Mouse (Mus musculus) mouse trophoblast stem cell (cell line): ENCODE measurements around the gene Olfr665.
"Not testable (repeated sequence)": the region's sequence is repeated elsewhere in the genome, so short reads cannot be mapped to it uniquely, and the experiment has no call there.

Experiments used
- in situ Hi-C, 2 experiments: fragments of 300-500 bp; cut with MseI, MboI; formaldehyde crosslinking; loops; 2 replicates in 1 of 2; 3 replicates in 1 of 2; pipeline ENCODE4 v1.15.1; 2025

Olfr665 gene

DNA sequence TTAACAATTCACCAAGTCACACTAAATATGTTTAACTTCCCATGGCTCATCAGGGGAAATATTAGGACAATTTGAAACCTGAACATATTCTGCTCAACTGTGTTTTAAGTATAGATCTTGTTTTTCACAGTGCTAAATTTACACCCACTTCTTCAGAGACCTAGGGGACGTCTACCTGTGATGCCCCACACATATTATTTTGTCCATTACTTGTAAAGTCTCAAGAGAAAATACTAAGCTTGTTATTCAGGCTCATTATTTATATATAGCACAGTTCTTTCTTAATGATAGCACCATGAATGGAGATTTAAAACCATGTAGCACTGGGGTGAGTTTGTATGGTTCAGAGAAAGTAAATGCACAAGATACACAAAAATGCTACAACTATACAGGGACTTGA lies at the start of gene Olfr665:
TSS of gene Olfr665 (plus strand) at position 301 of the 400 bp plus-strand sequence.
- in situ Hi-C loops: no loop called here

DNA sequence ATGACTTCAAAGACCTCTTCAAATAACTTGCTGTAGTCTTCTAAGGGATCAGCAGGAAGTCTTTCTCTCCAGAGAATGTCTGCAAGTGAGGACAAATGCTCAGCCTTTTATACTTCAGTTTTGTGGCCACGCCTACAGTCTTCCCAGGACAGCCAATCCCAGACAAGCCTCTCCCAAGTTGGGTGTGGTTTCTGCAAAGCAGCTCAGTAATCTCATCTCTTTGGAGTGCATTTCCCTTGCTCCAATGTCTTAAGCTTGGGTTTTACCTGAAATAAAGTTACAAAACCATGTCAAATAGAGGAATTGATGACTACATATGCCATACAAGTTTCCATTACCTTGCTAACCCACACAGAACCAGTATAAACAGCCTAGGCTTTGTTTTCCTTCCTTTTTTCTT lies 35.3 kb upstream of the Olfr665 start, which contains the start of gene Usp17lb:
TSS of gene Usp17lb (minus strand) at position 101 of the 400 bp plus-strand sequence.
- in situ Hi-C loops: no loop called here

DNA sequence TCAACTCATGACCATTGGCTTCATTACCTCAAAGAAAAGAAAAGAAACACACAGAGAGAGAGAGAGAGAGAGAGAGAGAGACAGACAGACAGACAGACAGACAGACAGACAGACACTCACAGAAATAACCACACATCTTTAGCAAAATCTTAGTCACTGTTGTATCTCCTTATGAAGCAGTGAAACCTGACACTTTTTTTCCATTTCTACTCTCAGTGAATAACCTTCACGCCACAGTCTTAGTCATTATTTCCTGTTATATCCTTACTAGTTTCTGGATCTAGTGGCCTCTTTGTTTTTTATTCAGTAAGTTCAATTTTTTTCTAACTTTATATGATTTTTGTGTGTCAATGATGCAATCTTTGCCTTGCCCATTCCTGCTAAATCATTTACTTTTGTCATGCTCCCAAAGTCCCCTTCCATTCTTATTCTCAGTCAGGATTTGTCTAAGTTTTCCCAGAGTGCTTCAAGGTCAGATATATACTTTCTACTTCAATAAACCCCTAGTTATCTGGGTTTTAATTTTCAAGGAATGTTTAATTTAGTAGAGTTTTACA lies 34.0 kb upstream of the Olfr665 start:
- in situ Hi-C loops: no loop called here

DNA sequence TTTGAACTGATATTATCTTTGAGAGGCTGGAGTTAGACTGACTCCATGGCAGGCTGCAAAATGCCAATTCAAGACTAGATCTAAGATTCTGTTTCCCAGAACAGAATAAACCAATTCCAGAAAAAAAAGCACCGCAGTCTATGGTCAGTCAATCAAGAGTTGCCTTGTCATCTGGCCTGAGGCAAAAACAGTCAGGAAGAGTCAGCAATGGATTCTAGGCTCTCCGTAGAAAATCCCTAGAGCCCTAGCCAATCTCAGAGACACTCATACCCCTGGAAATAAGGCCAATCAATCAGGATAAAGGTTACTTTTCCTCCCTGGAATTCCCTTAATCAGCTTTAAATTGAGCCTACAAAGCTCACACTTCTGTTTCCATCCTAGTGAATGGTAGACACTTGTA lies 26.3 kb upstream of the Olfr665 start:
- in situ Hi-C loops: not testable (repeated sequence)

DNA sequence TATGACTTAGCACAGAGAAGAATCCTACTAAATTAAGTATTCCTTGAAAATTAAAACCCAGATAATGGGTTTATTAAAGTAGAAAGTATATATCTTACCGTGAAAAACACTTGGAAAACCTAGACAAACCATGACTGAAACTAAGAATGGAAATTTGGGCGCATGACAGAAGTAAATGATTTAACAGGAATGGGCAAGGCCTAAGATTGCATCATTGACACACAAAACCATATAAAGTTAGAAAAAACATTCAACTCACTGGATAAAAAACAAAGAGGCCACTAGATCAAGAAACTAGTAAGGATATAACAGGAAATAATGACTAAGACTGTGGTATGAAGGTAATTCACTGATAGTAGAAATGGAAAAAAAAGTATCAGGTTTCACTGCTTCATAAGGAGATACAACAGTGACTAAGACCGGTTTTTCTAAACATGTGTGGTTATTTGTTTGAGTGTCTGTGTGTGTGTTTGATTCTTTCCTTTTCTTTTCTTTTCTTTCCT lies 22.5 kb upstream of the Olfr665 start:
- in situ Hi-C loops: no loop called here

DNA sequence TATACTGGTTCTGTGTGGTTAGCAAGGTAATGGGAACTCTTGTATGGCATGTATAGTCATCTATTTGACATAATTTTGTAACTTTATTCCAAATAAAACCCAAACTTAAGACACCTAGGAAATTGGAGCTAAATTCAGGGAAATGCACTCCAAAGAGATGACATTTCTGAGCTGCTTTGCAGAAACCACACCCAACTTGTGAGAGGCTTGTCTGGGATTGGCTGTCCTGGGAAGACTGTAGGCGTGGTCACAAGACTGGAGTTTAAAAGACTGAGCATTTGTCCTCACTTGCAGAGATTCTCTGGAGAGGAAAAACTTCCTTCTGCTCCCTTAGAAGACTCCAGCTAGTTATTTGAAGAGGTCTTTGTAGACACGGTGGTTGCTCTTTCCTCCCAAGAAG lies 21.1 kb upstream of the Olfr665 start, which contains the start of gene Usp17la:
TSS of gene Usp17la (plus strand) at position 301 of the 400 bp plus-strand sequence.
- in situ Hi-C loops: not testable (repeated sequence)

DNA sequence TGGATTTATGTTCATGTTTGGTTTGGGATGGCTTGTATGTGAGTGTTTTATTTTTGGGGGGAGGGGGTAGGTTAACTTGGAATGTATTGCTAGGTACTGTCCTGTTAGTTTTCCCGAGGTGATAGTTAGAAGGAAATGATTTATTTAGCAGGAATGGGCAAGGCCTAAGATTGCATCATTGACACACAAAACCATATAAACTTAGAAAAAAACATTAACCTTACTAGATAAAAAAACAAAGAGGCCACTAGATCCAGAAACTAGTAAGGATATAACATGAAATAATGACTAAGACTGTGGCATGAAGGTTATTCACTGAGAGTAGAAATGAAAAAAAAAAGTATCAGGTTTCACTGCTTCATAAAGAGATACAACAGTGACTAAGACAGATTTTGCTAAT lies 20.1 kb upstream of the Olfr665 start:
- in situ Hi-C loops: no loop called here

DNA sequence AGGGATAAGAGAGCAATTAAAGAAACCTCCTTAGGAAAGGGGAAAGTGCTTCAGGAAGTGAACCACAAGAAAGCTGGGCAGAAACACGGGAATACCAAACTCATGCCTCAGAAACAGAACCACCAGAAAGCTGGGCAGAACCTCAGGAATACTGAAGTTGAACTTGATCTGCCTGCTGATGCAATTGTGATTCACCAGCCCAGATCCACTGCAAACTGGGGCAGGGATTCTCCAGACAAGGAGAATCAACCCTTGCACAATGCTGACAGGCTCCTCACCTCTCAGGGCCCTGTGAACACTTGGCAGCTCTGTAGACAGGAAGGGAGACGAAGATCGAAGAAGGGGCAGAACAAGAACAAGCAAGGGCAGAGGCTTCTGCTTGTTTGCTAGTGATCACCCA lies 16.4 kb upstream of the Olfr665 start:
- in situ Hi-C loops: no loop called here

DNA sequence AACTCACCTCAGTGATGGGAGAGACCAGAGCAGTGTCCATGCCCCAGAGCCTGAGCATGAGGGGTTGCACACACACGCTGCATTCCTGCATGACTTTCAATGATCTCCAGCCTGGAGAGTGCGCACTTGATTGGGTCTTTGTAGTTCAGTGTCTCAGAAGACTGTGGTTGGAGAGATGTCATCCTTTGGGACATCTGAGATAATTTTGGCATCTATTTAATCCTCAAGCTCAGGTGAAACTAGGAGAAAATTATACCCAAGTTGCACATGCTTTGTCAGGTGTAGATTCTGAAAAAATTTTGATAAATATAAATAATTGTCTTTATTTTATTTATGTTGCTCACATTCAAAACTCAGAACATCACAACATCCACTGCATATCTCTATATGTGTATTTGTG lies 18.0 kb downstream of the Olfr665 start, which contains the start of gene Olfr666:
TSS of gene Olfr666 (minus strand) at position 101 of the 400 bp plus-strand sequence.
- in situ Hi-C loops: no loop called here

DNA sequence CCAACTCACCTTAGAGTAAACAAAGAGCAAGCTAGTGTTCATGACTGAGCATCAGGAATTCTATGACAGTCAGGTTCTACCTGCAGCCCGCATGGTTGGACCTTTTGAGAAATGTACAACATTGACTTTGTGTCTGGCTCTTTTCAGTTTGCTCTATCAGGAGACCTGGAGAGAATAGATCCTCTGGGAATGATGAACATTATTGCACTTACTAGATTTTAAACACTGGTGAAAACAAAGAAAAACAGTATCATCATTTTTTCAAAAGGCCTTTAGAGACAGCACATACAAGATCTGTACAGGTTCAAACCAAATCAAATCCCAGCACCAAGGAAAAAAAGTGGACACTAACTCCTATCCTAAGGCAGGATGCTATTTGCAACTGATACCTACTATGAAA lies 43.6 kb downstream of the Olfr665 start, which contains the start of gene Olfr667:
TSS of gene Olfr667 (minus strand) at position 101 of the 400 bp plus-strand sequence.
- in situ Hi-C loops: no loop called here

DNA sequence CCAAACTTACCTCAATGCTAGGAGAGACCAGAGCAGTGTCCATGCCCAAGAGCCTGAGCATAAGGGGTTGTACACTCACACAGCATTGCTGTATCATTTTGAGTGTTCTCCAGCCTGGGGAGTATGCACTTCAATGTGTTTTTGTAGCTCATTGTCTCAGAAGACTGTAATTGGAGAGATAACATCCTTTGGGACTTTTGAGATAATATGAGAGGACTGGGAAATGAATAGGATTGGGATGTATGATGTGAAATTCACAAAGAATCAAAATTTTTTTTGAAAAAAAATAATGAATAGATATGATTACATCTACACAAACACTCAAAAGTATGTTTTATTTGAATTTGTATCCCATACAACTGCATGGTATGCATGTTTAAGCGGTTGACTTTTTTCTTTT lies 50.1 kb downstream of the Olfr665 start, which contains the start of gene Olfr668:
TSS of gene Olfr668 (minus strand) at position 101 of the 400 bp plus-strand sequence.
- in situ Hi-C loops: no loop called here
